Mouse (Mus musculus): Measurements from ENCODE around the gene Nfia.

The Nfia gene

GRCm38 (mm10) chr4:98107936-98108675 lies 335.6 kb downstream of the Nfia start:
- peak; percentile 62 for DNase-seq

- DNase-seq = peak; percentile 94
Observed at GRCm38 (mm10) chr4:98108676-98109016, 336.1 kb downstream of the Nfia start.

- peak; percentile 82 for DNase-seq
Observed at GRCm38 (mm10) chr4:98109064-98109463, 336.5 kb downstream of the Nfia start.

GRCm38 (mm10) chr4:98109911-98110310 lies 337.4 kb downstream of the Nfia start:
- DNase-seq = no peak

- no peak for DNase-seq
Observed at GRCm38 (mm10) chr4:98113289-98114024, 340.9 kb downstream of the Nfia start.

- no peak for DNase-seq
Observed at GRCm38 (mm10) chr4:98114966-98115365, 342.4 kb downstream of the Nfia start.

- no peak for DNase-seq
Observed at GRCm38 (mm10) chr4:98115401-98115800, 342.9 kb downstream of the Nfia start.

- no peak for DNase-seq
Observed at GRCm38 (mm10) chr4:98116046-98116445, 343.5 kb downstream of the Nfia start.

GRCm38 (mm10) chr4:98118126-98118525 lies 345.6 kb downstream of the Nfia start:
- no peak for DNase-seq

GRCm38 (mm10) chr4:98118761-98119675 lies 346.5 kb downstream of the Nfia start:
- no peak for DNase-seq

GRCm38 (mm10) chr4:98119949-98120531 lies 347.5 kb downstream of the Nfia start:
- DNase-seq = no peak

- DNase-seq = no peak
Observed at GRCm38 (mm10) chr4:98120706-98121340, 348.3 kb downstream of the Nfia start.

GRCm38 (mm10) chr4:98126003-98126677 lies 353.6 kb downstream of the Nfia start:
- peak; percentile 39 for DNase-seq

- no peak for DNase-seq
Observed at GRCm38 (mm10) chr4:98130798-98131197, 358.3 kb downstream of the Nfia start.

- DNase-seq = no peak
Observed at GRCm38 (mm10) chr4:98134027-98134426, 361.5 kb downstream of the Nfia start.

- no peak for DNase-seq
Observed at GRCm38 (mm10) chr4:98136072-98136471, 363.5 kb downstream of the Nfia start.

- no peak for DNase-seq
Observed at GRCm38 (mm10) chr4:98142879-98143436, 370.4 kb downstream of the Nfia start.

- DNase-seq = no peak
Observed at GRCm38 (mm10) chr4:98150576-98150975, 378.0 kb downstream of the Nfia start.

- no peak for DNase-seq
Observed at GRCm38 (mm10) chr4:98157921-98158320, 385.4 kb downstream of the Nfia start.

GRCm38 (mm10) chr4:98166379-98166778 lies 393.8 kb downstream of the Nfia start:
- peak; percentile 13 for DNase-seq

Data from embryo, embryonic 11 days (tissue).